Mouse (Mus musculus): ENCODE measurements around the gene Magi2. TPM values are rescaled to one million over a fixed set of nuclear protein-coding genes. Genes with fewer than 3 reads are reported as not detected.

The Magi2 gene
- polyA plus RNA-seq, 1 experiment from 2014 or later, result 22.7 TPM

DNA sequence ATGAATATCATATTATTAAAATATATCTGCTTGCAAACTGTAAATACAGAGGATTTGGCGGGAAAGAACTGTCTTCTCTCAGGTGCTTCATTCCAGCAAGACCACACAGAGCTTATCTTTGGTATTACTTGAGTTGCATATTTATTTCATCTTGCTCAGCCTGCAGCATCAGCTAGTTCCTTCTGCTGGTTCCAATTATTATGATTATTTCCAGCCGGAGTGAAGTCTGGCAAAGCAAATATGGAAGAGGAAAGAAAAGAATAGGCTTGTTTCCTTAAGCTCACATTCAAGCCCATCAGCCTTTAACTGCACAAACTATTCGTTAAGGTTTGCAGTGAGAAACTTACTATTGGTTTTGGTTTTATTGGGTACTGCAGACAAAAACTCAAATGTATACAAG, 20.4 kb downstream of the Magi2 start:
- Histone ChIP-seq H3K9ac (ENCODE audit: low read depth, low read length) (no peak overlapping the region), H3K36me3 (ENCODE audit: control insufficient read depth, insufficient read depth, low read length) (no peaks in the 10 kb centered on the region), H3K9me3 (ENCODE audit: control insufficient read depth, low read length) (no peaks in the 10 kb centered on the region), H3K4me2 (ENCODE audit: low read length) (no peak overlapping the region), H3K4me1 (ENCODE audit: control insufficient read depth, insufficient read depth, low read depth, low read length) (no peaks in the 10 kb centered on the region), H3K27me3 (replicated peaks; ENCODE audit: control insufficient read depth, insufficient read depth, low read length) (no peaks in the 10 kb centered on the region), H3K27ac (ENCODE audit: low read depth, low read length) (no peak overlapping the region), H3K4me3 (ENCODE audit: low read length) (no peak overlapping the region)
- no peak for ATAC-seq
- 82% methylated on average over 3 of the region's 3 CpGs for WGBS

DNA sequence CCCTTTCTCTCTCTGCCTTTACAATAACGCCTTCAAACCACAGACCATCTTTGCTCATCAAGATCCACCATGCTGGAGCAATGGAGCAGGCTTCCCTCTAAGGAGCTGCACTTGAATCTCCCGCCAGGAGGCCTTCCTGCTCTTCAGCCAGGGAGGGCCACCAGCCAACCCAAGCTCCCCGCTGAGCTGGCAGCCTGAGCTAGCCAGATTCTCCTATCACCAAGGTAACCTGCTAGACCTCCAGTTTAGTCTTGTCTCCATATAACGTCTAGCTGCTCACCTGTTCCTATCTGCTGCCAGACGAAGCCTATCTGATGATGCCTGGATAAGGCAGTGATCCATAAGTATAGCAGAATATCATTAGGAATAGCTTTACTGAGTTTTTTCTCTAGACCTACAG, 36.0 kb downstream of the Magi2 start:
- H3K9me3 ChIP-seq (ENCODE audit: control insufficient read depth, low read length), result no peaks in the 10 kb centered on the region
- H3K4me2 ChIP-seq (ENCODE audit: low read length), result no peak overlapping the region
- WGBS, result 57% methylated on average over 5 of the region's 5 CpGs
- no peaks in the 10 kb centered on the region for H3K4me1 ChIP-seq (ENCODE audit: control insufficient read depth, insufficient read depth, low read depth, low read length)
- H3K36me3 ChIP-seq (ENCODE audit: control insufficient read depth, insufficient read depth, low read length), result no peaks in the 10 kb centered on the region
- no peak overlapping the region for H3K27ac ChIP-seq (ENCODE audit: low read depth, low read length)
- no peaks in the 10 kb centered on the region for H3K27me3 ChIP-seq (replicated peaks; ENCODE audit: control insufficient read depth, insufficient read depth, low read length)
- no peak overlapping the region for H3K4me3 ChIP-seq (ENCODE audit: low read length)
- no peak for ATAC-seq
- no peak overlapping the region for H3K9ac ChIP-seq (ENCODE audit: low read depth, low read length)

DNA sequence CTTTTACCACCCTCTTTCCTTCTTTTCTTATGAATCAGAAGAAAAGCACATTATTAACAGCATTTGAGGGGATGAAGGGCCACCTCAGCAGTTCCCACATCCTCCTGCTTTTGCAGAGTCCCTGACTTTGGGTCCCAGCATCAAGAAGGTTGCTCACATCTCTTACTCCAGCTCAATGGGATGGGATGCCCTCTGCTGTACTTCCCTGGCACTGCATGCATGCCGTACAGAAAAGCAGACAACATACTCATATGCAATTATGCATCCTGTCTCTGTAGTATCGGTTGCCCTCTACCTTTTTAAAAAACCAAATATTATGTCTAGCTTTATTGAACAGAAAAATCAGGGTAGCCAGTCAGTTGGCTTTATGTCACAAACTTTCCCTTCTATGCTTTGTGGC, 37.8 kb downstream of the Magi2 start:
- no peak for ATAC-seq
- Histone ChIP-seq H3K4me3 (ENCODE audit: low read length) (no peak overlapping the region), H3K27me3 (replicated peaks; ENCODE audit: control insufficient read depth, insufficient read depth, low read length) (no peaks in the 10 kb centered on the region), H3K4me2 (ENCODE audit: low read length) (no peak overlapping the region), H3K27ac (ENCODE audit: low read depth, low read length) (no peak overlapping the region), H3K4me1 (ENCODE audit: control insufficient read depth, insufficient read depth, low read depth, low read length) (no peaks in the 10 kb centered on the region), H3K9ac (ENCODE audit: low read depth, low read length) (no peak overlapping the region), H3K36me3 (ENCODE audit: control insufficient read depth, insufficient read depth, low read length) (no peaks in the 10 kb centered on the region), H3K9me3 (ENCODE audit: control insufficient read depth, low read length) (no peaks in the 10 kb centered on the region)
- 84% methylated on average over 2 of the region's 2 CpGs for WGBS

DNA sequence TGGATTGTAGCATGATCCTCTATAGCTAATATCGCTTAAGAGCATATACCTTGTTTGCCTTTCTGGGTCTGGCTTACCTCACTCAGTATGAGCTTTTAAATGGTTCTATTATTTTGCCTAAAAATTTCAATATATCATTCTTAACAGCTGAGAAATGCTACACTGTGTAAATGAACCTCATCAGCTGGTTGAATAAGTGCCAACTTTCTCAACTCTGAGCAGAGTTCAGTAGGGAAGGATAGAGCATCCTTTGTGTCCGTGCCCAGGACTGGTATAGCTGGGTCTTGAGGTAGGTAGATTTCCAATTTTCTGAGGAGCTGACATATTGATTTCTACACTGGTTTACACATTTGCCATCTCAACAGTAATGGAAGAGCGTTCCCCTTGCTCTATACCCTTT, 65.7 kb downstream of the Magi2 start:
- Histone ChIP-seq H3K36me3 (ENCODE audit: control insufficient read depth, insufficient read depth, low read length) (no peaks in the 10 kb centered on the region), H3K27ac (ENCODE audit: low read depth, low read length) (no peak overlapping the region), H3K4me3 (ENCODE audit: low read length) (no peak overlapping the region), H3K4me2 (ENCODE audit: low read length) (no peak overlapping the region), H3K9ac (ENCODE audit: low read depth, low read length) (no peak overlapping the region), H3K27me3 (replicated peaks; ENCODE audit: control insufficient read depth, insufficient read depth, low read length) (no peaks in the 10 kb centered on the region), H3K4me1 (ENCODE audit: control insufficient read depth, insufficient read depth, low read depth, low read length) (no peaks in the 10 kb centered on the region), H3K9me3 (ENCODE audit: control insufficient read depth, low read length) (no peaks in the 10 kb centered on the region)
- ATAC-seq, result no peak
- WGBS, result 83% methylated on average over 3 of the region's 3 CpGs

DNA sequence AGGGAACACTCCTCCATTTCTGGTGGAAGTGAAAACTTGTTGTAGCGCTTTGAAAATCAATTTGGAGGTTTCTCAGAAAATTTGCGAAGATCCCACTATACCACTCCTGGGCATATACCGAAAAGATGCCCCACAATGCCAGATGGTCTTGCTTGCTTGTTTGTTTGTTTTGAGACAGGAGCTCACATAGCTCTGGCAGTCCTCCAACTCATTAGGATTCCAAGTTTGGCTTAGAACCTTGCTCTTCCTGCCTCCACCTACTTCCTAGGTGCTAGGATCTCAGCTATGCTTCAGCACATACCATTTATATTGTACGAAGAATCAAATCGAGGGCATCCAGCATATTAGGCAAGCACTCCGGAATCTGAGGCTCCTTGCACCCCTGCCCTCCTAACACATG, 79.8 kb downstream of the Magi2 start:
- H3K4me3 ChIP-seq (ENCODE audit: low read length), result no peak overlapping the region
- no peak overlapping the region for H3K27ac ChIP-seq (ENCODE audit: low read depth, low read length)
- H3K4me1 ChIP-seq (ENCODE audit: control insufficient read depth, insufficient read depth, low read depth, low read length), result no peaks in the 10 kb centered on the region
- WGBS, result 83% methylated on average over 6 of the region's 6 CpGs
- H3K4me2 ChIP-seq (ENCODE audit: low read length), result no peak overlapping the region
- no peak for ATAC-seq
- no peaks in the 10 kb centered on the region for H3K36me3 ChIP-seq (ENCODE audit: control insufficient read depth, insufficient read depth, low read length)
- no peaks in the 10 kb centered on the region for H3K9me3 ChIP-seq (ENCODE audit: control insufficient read depth, low read length)
- no peak overlapping the region for H3K9ac ChIP-seq (ENCODE audit: low read depth, low read length)
- H3K27me3 ChIP-seq (replicated peaks; ENCODE audit: control insufficient read depth, insufficient read depth, low read length), result no peaks in the 10 kb centered on the region

DNA sequence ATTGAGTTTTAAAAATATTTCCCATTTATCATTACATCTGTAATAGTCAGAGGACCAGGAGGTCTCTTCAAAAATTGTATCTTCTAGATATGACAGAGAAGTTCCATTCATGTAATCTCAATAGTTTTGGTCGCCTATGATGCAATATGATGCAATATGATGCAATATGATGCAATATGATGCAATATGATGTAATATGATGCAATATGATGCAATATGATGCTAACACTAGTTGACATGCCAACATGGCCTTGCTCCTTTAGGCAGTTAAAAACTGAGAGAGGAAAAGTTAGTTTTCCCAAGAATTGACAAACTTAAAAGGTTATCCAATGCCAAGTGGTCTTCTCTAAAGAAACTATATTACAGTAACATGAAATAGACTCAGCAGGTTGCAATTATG, 83.0 kb downstream of the Magi2 start:
- H3K4me2 ChIP-seq (ENCODE audit: low read length), result no peak overlapping the region
- no peaks in the 10 kb centered on the region for H3K4me1 ChIP-seq (ENCODE audit: control insufficient read depth, insufficient read depth, low read depth, low read length)
- H3K4me3 ChIP-seq (ENCODE audit: low read length), result no peak overlapping the region
- no peak for ATAC-seq
- H3K27ac ChIP-seq (ENCODE audit: low read depth, low read length), result no peak overlapping the region
- no peak overlapping the region for H3K9ac ChIP-seq (ENCODE audit: low read depth, low read length)
- 81% methylated on average over 1 of the region's 1 CpGs for WGBS
- H3K36me3 ChIP-seq (ENCODE audit: control insufficient read depth, insufficient read depth, low read length), result no peaks in the 10 kb centered on the region
- no peaks in the 10 kb centered on the region for H3K9me3 ChIP-seq (ENCODE audit: control insufficient read depth, low read length)
- no peaks in the 10 kb centered on the region for H3K27me3 ChIP-seq (replicated peaks; ENCODE audit: control insufficient read depth, insufficient read depth, low read length)

DNA sequence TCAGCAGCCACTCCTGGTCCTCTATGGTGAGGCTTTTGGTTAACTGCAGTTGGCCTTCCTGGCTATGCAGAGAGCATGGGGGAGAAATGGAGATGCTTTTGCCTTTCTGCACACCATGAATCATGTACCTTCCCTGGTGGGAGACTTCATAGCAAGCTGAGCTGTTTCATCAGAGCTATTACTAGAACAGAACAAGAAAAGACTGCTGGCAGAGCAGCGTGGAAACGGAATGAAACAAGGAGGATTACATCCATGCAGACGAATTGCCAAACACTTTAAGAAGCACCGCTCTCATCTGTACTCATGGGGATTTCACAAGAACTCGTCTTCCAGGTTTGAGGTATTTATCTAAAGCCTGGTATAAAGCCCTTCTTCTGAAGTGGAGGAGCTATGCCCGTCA, 95.7 kb downstream of the Magi2 start:
- ATAC-seq, result no peak
- Histone ChIP-seq H3K27me3 (replicated peaks; ENCODE audit: control insufficient read depth, insufficient read depth, low read length) (no peaks in the 10 kb centered on the region), H3K27ac (ENCODE audit: low read depth, low read length) (no peak overlapping the region), H3K4me2 (ENCODE audit: low read length) (no peak overlapping the region), H3K9me3 (ENCODE audit: control insufficient read depth, low read length) (no peaks in the 10 kb centered on the region), H3K4me3 (ENCODE audit: low read length) (no peak overlapping the region), H3K9ac (ENCODE audit: low read depth, low read length) (no peak overlapping the region), H3K4me1 (ENCODE audit: control insufficient read depth, insufficient read depth, low read depth, low read length) (no peaks in the 10 kb centered on the region), H3K36me3 (ENCODE audit: control insufficient read depth, insufficient read depth, low read length) (no peaks in the 10 kb centered on the region)
- WGBS, result 77% methylated on average over 6 of the region's 6 CpGs

DNA sequence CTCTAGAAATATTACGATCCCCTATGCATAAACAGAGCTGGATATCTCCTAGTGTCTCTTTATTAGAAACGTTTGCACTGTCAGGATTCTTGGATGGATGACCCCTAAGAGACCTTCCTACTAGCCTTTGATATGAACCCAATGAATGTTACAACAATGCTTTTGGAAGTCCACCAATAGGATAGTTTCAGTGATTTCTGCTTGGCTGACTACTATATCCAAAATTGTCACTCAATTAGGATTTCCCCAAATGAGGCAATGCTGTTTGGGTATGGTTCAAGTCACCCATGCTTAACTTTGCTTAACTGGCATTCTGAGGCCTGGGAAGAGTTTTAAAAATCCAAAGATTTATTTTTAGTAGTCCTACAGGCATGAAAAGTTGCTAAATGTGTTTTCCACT, 110.7 kb downstream of the Magi2 start:
- H3K36me3 ChIP-seq (ENCODE audit: control insufficient read depth, insufficient read depth, low read length), result no peaks in the 10 kb centered on the region
- no peak overlapping the region for H3K9ac ChIP-seq (ENCODE audit: low read depth, low read length)
- H3K4me3 ChIP-seq (ENCODE audit: low read length), result no peak overlapping the region
- H3K27ac ChIP-seq (ENCODE audit: low read depth, low read length), result no peak overlapping the region
- no peak for ATAC-seq
- no peaks in the 10 kb centered on the region for H3K4me1 ChIP-seq (ENCODE audit: control insufficient read depth, insufficient read depth, low read depth, low read length)
- H3K27me3 ChIP-seq (replicated peaks; ENCODE audit: control insufficient read depth, insufficient read depth, low read length), result no peaks in the 10 kb centered on the region
- no peak overlapping the region for H3K4me2 ChIP-seq (ENCODE audit: low read length)
- no peaks in the 10 kb centered on the region for H3K9me3 ChIP-seq (ENCODE audit: control insufficient read depth, low read length)
- WGBS, result 61% methylated on average over 2 of the region's 2 CpGs

DNA sequence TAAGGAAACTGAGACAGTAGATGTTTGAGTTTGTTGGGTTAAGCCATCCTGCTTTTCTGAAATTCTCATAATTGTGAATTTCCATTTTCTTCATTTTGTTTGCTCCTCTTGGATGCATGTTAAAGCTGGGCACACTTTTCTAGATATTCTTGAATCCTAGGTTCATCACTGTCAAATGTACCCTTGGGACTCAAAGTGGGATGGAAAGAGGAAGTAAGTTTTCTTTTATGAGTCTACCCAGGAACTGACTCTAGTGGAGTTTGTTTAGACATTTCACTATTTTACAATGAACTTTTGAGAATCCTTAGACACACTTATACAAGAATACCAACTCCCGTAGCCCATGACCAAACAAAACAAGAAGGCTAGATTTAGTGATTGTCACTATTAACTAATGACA, 141.3 kb downstream of the Magi2 start:
- Histone ChIP-seq H3K27me3 (replicated peaks; ENCODE audit: control insufficient read depth, insufficient read depth, low read length) (no peaks in the 10 kb centered on the region), H3K9ac (ENCODE audit: low read depth, low read length) (no peak overlapping the region), H3K9me3 (ENCODE audit: control insufficient read depth, low read length) (no peaks in the 10 kb centered on the region), H3K27ac (ENCODE audit: low read depth, low read length) (no peak overlapping the region), H3K4me3 (ENCODE audit: low read length) (no peak overlapping the region), H3K4me2 (ENCODE audit: low read length) (no peak overlapping the region), H3K36me3 (ENCODE audit: control insufficient read depth, insufficient read depth, low read length) (no peaks in the 10 kb centered on the region), H3K4me1 (ENCODE audit: control insufficient read depth, insufficient read depth, low read depth, low read length) (no peaks in the 10 kb centered on the region)
- 91% methylated on average over 1 of the region's 1 CpGs for WGBS
- ATAC-seq, result no peak

DNA sequence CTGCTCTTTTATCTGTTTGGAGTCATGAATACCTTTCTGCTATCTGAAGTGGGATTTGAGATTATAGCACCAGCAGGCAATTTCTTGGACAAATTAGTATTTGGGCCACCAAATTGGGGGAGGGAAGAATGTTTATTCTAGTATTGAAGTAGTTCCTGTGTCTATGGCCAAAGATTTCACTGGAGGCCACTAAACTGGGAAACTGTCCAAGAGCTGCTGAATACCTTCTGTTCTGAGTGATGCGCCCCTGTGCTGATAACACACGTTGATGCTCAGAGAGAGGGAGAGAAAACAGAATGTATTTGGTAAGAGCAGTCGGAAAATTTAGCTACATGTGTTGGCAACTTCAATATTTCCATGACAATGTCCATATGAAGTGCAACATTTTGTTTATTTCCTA, 169.0 kb downstream of the Magi2 start:
- no peak overlapping the region for H3K9ac ChIP-seq (ENCODE audit: low read depth, low read length)
- no peak overlapping the region for H3K4me2 ChIP-seq (ENCODE audit: low read length)
- 53% methylated on average over 3 of the region's 3 CpGs for WGBS
- 0 out of 2 replicates have a peak, but pooled peaks have one; percentile 64 for ATAC-seq
- no peak overlapping the region for H3K27ac ChIP-seq (ENCODE audit: low read depth, low read length)
- H3K9me3 ChIP-seq (ENCODE audit: control insufficient read depth, low read length), result no peaks in the 10 kb centered on the region
- no peaks in the 10 kb centered on the region for H3K4me1 ChIP-seq (ENCODE audit: control insufficient read depth, insufficient read depth, low read depth, low read length)
- H3K4me3 ChIP-seq (ENCODE audit: low read length), result no peak overlapping the region
- no peaks in the 10 kb centered on the region for H3K27me3 ChIP-seq (replicated peaks; ENCODE audit: control insufficient read depth, insufficient read depth, low read length)
- no peaks in the 10 kb centered on the region for H3K36me3 ChIP-seq (ENCODE audit: control insufficient read depth, insufficient read depth, low read length)

All from hindbrain, embryonic 16.5 days (tissue).